Mouse (Mus musculus) midbrain, embryonic 11.5 days (tissue): ENCODE results near the gene Gm5580. TPM values are rescaled to one million over a fixed set of nuclear protein-coding genes. Genes with fewer than 3 reads are reported as not detected.
A peak's percentile ranks its signal among the peaks of the same experiment; 100 is the strongest.
"Not testable (repeated sequence)": the region's sequence is repeated elsewhere in the genome, so short reads cannot be mapped to it uniquely, and the experiment has no call there.

ENCODE experiments used
- ATAC-seq: fragments of 200-750 bp; cut with Nextera tagmentation; 2 replicates; pipeline ENCODE4 v1.8.0; 2017; ENCODE audit warnings: moderate TSS enrichment, moderate library complexity; ENCODE audit not compliant: low FRiP score
- DNase-seq: peaks from one replicate; pipeline ENCODE4 v3.0.0; 2015; ENCODE audit warnings: low spot score; ENCODE audit errors: missing footprints
- H3K27ac ChIP-seq: fragments of 300-500 bp; sonication (generic); 2 replicates; pipeline ENCODE4 v1.5.1; 2014; ENCODE audit warnings: low read depth, low read length
- H3K27me3 ChIP-seq: fragments of 300-500 bp; sonication (generic); 2 replicates; pipeline ENCODE4 v1.6.1; 2014; ENCODE audit warnings: mild to moderate bottlenecking, low read length, moderate library complexity, mixed read lengths; ENCODE audit not compliant: control insufficient read depth, insufficient read depth
- H3K36me3 ChIP-seq: fragments of 300-500 bp; sonication (generic); 2 replicates; pipeline ENCODE4 v1.6.1; 2014; ENCODE audit warnings: mild to moderate bottlenecking, low read length, moderate library complexity, mixed read lengths; ENCODE audit not compliant: control insufficient read depth, insufficient read depth
- H3K4me1 ChIP-seq: fragments of 300-500 bp; sonication (generic); 2 replicates; pipeline ENCODE4 v1.6.1; 2014; ENCODE audit warnings: low read length; ENCODE audit not compliant: control insufficient read depth, insufficient read depth
- H3K4me2 ChIP-seq: fragments of 300-500 bp; sonication (generic); 2 replicates; pipeline ENCODE4 v1.6.1; 2014; ENCODE audit warnings: mild to moderate bottlenecking, moderate library complexity
- H3K4me3 ChIP-seq: fragments of 300-500 bp; sonication (generic); 2 replicates; pipeline ENCODE4 v1.5.1; 2014; ENCODE audit warnings: low read depth, low read length
- H3K9ac ChIP-seq: fragments of 300-500 bp; sonication (generic); 2 replicates; pipeline ENCODE4 v1.6.1; 2014; ENCODE audit warnings: low read length
- H3K9me3 ChIP-seq: fragments of 300-500 bp; sonication (generic); 2 replicates; pipeline ENCODE4 v1.6.1; 2016; ENCODE audit warnings: low read length; ENCODE audit not compliant: control insufficient read depth
- WGBS: fragments of 180-500 bp; shearing (Covaris S2); extraction: QIAGEN DNeasy Blood & Tissue Kit; methylation state at CpG from one replicate; pipeline ENCODE4 v1.1.7; 2014; 5-methylcytosine and 5-hydroxymethylcytosine counted together
- polyA plus RNA-seq: library from polyadenylated mRNA; unstranded; fragments of >200 nt; fragmentation: Nextera tagmentation; extraction: Ambion mirVana; gene quantifications from 2 replicates; pipeline ENCODE4 v1.2.1, GENCODE M21; 2014

Gene Gm5580
- 0.45 and 0.68 TPM in 2 replicates for polyA plus RNA-seq

- not testable (repeated sequence) for DNase-seq, H3K4me1 ChIP-seq, H3K4me2 ChIP-seq, ATAC-seq, H3K27me3 ChIP-seq, H3K36me3 ChIP-seq, H3K27ac ChIP-seq, H3K9ac ChIP-seq, H3K9me3 ChIP-seq, H3K4me3 ChIP-seq
- WGBS, result 94% methylated on average over 11 of the region's 11 CpGs
Measured at GRCm38 (mm10) chr6:116550841-116551240, at the start of gene Gm5580. Gene Gm5580 (plus strand): TSS chr6:116551141.

GRCm38 (mm10) chr6:116506302-116507003 is 44.5 kb upstream of the Gm5580 start, which contains the start of gene Olfr212:
Gene Olfr212 (plus strand): TSS chr6:116506516.
- H3K9me3 ChIP-seq, DNase-seq, ATAC-seq, H3K4me3 ChIP-seq, H3K9ac ChIP-seq, H3K4me1 ChIP-seq, H3K27ac ChIP-seq, H3K4me2 ChIP-seq, H3K36me3 ChIP-seq, H3K27me3 ChIP-seq: not testable (repeated sequence)
- WGBS, result 93% methylated on average over 19 of the region's 20 CpGs

DNA sequence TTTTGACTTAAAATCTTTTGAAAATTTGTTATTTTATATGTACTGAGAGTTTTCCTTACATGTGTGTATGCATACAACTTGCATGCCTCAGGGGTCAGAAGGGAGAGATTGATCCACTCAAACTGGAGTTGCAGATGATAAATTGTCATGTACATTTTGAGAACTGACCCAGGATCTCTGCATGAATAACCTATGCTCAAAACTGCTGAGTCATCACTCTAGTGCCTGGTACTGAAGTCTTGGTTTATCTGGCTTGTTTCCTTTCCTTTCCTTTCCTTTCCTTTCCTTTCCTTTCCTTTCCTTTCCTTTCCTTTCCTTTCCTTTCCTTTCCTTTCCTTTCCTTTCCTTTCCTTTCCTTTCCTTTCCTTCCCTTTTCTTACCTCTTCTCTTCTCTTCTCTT is 36.1 kb upstream of the Gm5580 start:
- H3K27me3 ChIP-seq, result no peaks in the 10 kb centered on the region
- H3K36me3 ChIP-seq, result no peaks in the 10 kb centered on the region
- H3K9ac ChIP-seq, result no peak overlapping the region
- H3K27ac ChIP-seq, result no peak overlapping the region
- no peaks in the 10 kb centered on the region for H3K4me1 ChIP-seq
- H3K4me3 ChIP-seq, result no peak overlapping the region
- no peaks in the 10 kb centered on the region for H3K9me3 ChIP-seq
- H3K4me2 ChIP-seq, result no peak overlapping the region
- ATAC-seq (no peak), DNase-seq (no peak)

DNA sequence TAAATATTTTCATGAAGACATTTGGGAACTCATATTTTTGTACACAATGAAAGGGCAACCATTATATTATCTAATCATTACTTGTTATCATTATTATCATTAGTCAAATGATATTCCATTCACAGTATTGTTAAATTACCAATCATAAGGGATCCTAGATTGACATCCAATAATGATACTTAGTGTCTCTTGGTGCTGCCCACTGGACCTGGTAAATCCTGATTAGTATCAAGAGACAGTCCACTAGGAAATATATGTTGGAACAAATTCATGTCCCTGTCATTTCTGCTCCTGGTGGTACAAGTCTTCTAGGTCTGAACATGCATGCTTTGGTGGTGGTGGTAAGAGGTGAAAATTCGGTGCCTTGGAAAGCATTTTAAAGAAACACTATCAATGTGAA is 12.8 kb upstream of the Gm5580 start, which contains the start of gene Olfr213:
Gene Olfr213, plus strand, starts transcription at position 301 of the 400 bp plus-strand sequence.
- H3K4me3 ChIP-seq, result no peak within 1 kb of the TSS
- ATAC-seq (no peak), DNase-seq (no peak)
- H3K36me3 ChIP-seq, result no peaks in the 10 kb centered on the region
- H3K9ac ChIP-seq, result no peak within 1 kb of the TSS
- H3K27ac ChIP-seq, result no peak within 1 kb of the TSS
- 89% methylated on average over 1 of the region's 1 CpGs for WGBS
- no peaks in the 10 kb centered on the region for H3K9me3 ChIP-seq
- no peaks in the 10 kb centered on the region for H3K4me1 ChIP-seq
- no peaks in the 10 kb centered on the region for H3K27me3 ChIP-seq
- H3K4me2 ChIP-seq, result no peak within 1 kb of the TSS

GRCm38 (mm10) chr6:116542500-116542899 is 8.4 kb upstream of the Gm5580 start:
- H3K4me3 ChIP-seq, result no peak overlapping the region
- no peaks in the 10 kb centered on the region for H3K9me3 ChIP-seq
- H3K27ac ChIP-seq, result no peak overlapping the region
- ATAC-seq (no peak), DNase-seq (no peak)
- no peaks in the 10 kb centered on the region for H3K4me1 ChIP-seq
- H3K9ac ChIP-seq, result no peak overlapping the region
- 96% methylated on average over 2 of the region's 2 CpGs for WGBS
- no peaks in the 10 kb centered on the region for H3K27me3 ChIP-seq
- H3K4me2 ChIP-seq, result no peak overlapping the region
- no peaks in the 10 kb centered on the region for H3K36me3 ChIP-seq

DNA sequence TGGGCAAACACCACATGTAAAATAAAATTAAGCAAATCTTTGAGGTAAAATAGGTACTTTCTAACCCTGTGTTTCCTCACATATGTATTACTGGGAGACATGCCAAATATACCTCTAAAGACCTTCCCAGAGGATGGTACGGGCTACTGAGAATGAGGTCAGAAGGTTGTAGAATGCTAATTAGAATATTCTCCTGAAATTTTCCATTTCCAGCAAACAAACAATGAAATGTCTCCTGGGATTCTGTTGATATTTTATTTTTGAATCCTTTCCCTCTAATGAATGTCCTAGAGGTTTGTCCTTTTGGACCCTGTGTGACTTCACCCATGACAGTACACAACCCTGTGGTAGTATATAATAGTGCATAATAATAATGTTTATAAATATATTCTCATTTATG is 3.0 kb downstream of the Gm5580 start, which contains the start of gene Olfr214:
Gene Olfr214, plus strand, starts transcription at position 301 of the 400 bp plus-strand sequence.
- ATAC-seq, result no peak
- Histone ChIP-seq H3K4me3 (no peak within 1 kb of the TSS), H3K27ac (no peak within 1 kb of the TSS), H3K4me2 (no peak within 1 kb of the TSS), H3K9me3 (no peaks in the 10 kb centered on the region), H3K4me1 (no peaks in the 10 kb centered on the region), H3K9ac (no peak within 1 kb of the TSS), H3K36me3 (no peaks in the 10 kb centered on the region), H3K27me3 (no peaks in the 10 kb centered on the region)
- 85% methylated on average over 1 of the region's 1 CpGs for WGBS
- DNase-seq, result no peak

DNA sequence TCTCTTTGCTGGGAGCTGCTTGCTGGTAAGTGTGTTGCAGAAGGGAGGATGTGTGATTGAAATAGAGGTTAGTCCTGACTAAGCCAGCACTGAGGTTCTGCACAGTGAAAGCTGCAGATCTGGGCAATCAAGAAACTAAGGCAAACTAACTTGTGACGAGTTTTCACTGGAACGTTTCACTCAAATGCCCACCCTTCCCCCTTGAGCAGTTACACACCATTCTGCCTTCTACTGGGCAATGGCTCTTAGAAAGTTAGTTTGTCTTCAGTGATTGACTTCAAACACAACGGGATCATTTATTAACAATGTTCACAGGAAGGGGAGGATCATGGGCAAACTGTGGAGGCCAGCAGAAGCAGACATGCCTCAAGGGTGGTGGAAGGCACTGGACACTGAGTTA is 4.0 kb downstream of the Gm5580 start:
- ATAC-seq (no peak), DNase-seq (no peak)
- WGBS, result 72% methylated on average over 3 of the region's 3 CpGs
- H3K9me3 ChIP-seq, result no peaks in the 10 kb centered on the region
- H3K4me2 ChIP-seq, result no peak overlapping the region
- no peak overlapping the region for H3K9ac ChIP-seq
- no peaks in the 10 kb centered on the region for H3K27me3 ChIP-seq
- H3K27ac ChIP-seq, result no peak overlapping the region
- no peaks in the 10 kb centered on the region for H3K4me1 ChIP-seq
- H3K36me3 ChIP-seq, result no peaks in the 10 kb centered on the region
- H3K4me3 ChIP-seq, result no peak overlapping the region

- Histone ChIP-seq H3K9me3 (no peaks in the 10 kb centered on the region), H3K36me3 (no peaks in the 10 kb centered on the region), H3K27ac (no peak overlapping the region), H3K4me3 (no peak overlapping the region), H3K4me2 (no peak overlapping the region), H3K9ac (no peak overlapping the region), H3K27me3 (no peaks in the 10 kb centered on the region), H3K4me1 (no peaks in the 10 kb centered on the region)
- DNase-seq, result peak; percentile 91
- no peak for ATAC-seq
- WGBS, result 29% methylated on average over 3 of the region's 3 CpGs
Measured at GRCm38 (mm10) chr6:116569834-116570233, 18.9 kb downstream of the Gm5580 start.

DNA sequence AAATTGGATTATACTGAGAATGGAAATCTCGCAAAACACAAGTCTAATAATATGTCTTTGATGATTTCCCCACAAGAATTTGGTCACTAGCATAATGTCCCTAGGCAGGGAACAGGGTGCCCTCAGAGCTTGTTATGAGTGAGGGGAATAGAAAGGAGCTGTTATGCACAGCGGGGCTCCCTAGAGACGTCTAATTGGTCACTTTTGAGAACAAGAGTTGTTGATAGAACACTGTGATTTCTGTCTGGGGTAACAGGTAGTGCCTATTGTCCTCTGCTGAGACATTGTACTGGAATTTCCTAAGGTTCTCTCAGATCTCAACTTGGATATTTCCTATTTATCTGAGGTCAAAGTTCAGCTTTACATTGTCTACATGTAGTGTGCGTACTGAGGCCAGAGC is 33.2 kb downstream of the Gm5580 start, which contains the start of gene Olfr215:
Gene Olfr215, minus strand, starts transcription at position 101 of the 400 bp plus-strand sequence.
- Histone ChIP-seq H3K27me3 (no peaks in the 10 kb centered on the region), H3K4me3 (no peak within 1 kb of the TSS), H3K4me1 (no peaks in the 10 kb centered on the region), H3K9ac (no peak within 1 kb of the TSS), H3K27ac (no peak within 1 kb of the TSS), H3K4me2 (no peak within 1 kb of the TSS), H3K36me3 (no peaks in the 10 kb centered on the region), H3K9me3 (no peaks in the 10 kb centered on the region)
- ATAC-seq (no peak), DNase-seq (no peak)
- WGBS, result 64% methylated on average over 4 of the region's 4 CpGs
